Mouse (Mus musculus) megakaryocyte, embryonic 14.5 days (primary cell): ENCODE measurements around the gene Adk. TPM values are rescaled to one million over a fixed set of nuclear protein-coding genes. Genes with fewer than 3 reads are reported as not detected.

ENCODE experiments used
- H3K27me3 ChIP-seq: replicated peaks from 2 replicates; pipeline ENCODE3; 2012; ENCODE audit warnings: inconsistent platforms
- H3K36me3 ChIP-seq: replicated peaks from 2 replicates; pipeline ENCODE3; 2012; ENCODE audit warnings: low read length, inconsistent platforms, mixed read lengths
- H3K4me1 ChIP-seq: 2 replicates; pipeline ENCODE4 v1.6.1; 2012; ENCODE audit warnings: inconsistent platforms
- H3K4me3 ChIP-seq: replicated peaks from 2 replicates; pipeline ENCODE3; 2012; ENCODE audit warnings: moderate library complexity, mild to moderate bottlenecking, inconsistent platforms
- H3K9me3 ChIP-seq: 2 replicates; pipeline ENCODE4 v1.6.1; 2012; ENCODE audit warnings: inconsistent platforms
- FLI1 ChIP-seq: IDR thresholded peaks from 2 replicates; pipeline ENCODE4 v1.6.1; 2012; ENCODE audit warnings: low read length, inconsistent platforms, mixed read lengths
- GATA1 ChIP-seq: IDR thresholded peaks from 3 replicates; pipeline ENCODE4 v1.6.1; 2012; ENCODE audit warnings: mixed read lengths, low read length, inconsistent platforms, borderline replicate concordance
- polyA plus RNA-seq: library from polyadenylated mRNA; stranded (reverse); fragments of >175 nt; gene quantifications from 2 replicates; pipeline ENCODE4 v1.2.3, GENCODE M21; 2012; ENCODE audit warnings: low replicate concordance; ENCODE audit not compliant: insufficient read depth

Gene Adk
- 2.1 TPM in 1 of 2 replicates, not detected in the other for polyA plus RNA-seq

DNA sequence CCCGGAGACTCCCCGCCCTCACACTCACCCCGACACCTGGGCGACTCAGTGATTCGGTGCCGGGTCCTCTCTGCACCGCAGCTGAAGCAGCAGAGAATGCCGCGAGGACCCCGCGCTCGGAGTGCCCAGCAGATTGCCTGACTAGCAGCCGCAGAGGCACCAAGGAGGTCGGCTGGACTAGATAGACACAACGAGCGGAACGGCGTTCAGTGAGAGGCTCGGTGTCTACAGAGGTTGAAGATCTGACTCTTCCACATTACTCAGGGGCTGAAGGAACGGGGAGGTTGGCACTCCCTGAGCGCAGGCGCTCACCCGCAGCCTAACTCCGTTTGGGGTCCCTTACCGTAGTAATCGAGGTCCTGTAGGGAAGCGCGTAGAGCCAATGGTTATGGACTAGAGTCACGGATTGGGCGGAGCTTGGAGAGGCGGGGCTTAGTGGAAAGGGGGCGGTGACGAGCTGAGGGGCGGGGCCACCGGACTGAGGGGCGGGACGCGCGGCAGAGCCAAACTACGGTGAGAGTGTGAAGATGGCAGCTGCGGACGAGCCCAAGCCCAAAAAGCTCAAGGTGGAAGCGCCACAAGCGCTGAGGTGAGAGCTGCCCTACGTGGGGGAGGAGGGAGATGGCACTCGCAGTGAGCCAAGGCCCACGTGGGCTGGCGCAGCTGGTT, at the start of gene Adk, which contains the start of gene Ap3m1:
TSS of gene Adk (plus strand) at position 463 of the 669 bp plus-strand sequence.
TSS of gene Ap3m1 (minus strand) at position 397 of the 669 bp plus-strand sequence.
- peaks cover 13% of the 10 kb centered on the region for H3K36me3 ChIP-seq
- H3K9me3 ChIP-seq = no peaks in the 10 kb centered on the region
- peaks cover 21% of the 10 kb centered on the region for H3K4me1 ChIP-seq
- TF ChIP-seq FLI1 (no peak), GATA1 (no peak)
- peak within 1 kb of the TSS; percentile 94 for H3K4me3 ChIP-seq
- no peaks in the 10 kb centered on the region for H3K27me3 ChIP-seq

DNA sequence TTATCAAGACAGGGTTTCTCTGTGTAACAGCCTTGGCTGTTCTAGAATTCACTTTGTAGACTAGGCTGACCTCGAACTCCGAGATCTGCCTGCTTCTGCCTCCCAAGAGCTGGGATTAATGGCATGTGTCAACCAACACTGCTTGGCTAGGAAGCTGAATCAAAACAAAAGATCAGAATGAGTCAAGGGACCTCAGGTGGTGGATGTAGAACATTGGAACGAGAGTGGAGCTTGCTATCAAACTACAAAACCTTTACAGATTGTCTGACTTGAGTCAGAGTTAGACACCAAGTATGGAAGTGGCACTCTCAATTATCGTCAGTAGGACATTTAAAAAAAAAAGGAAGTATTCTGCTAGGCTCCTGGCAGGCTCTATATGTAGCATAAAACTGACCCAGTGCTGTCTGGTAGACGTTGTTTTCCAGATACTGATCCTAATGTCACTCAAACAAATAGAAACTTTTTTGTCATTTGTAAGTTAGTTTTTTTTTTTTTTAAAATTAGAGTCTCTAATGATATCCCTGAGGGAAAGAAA, 38.5 kb upstream of the Adk start:
- Histone ChIP-seq H3K4me1 (0 out of 2 replicates have a peak, but pooled peaks cover 2% of the 10 kb centered on the region), H3K4me3 (no peak overlapping the region), H3K9me3 (no peaks in the 10 kb centered on the region), H3K27me3 (no peaks in the 10 kb centered on the region), H3K36me3 (peaks cover 95% of the 10 kb centered on the region)
- TF ChIP-seq GATA1 = no peak
- TF ChIP-seq FLI1 = no peak

DNA sequence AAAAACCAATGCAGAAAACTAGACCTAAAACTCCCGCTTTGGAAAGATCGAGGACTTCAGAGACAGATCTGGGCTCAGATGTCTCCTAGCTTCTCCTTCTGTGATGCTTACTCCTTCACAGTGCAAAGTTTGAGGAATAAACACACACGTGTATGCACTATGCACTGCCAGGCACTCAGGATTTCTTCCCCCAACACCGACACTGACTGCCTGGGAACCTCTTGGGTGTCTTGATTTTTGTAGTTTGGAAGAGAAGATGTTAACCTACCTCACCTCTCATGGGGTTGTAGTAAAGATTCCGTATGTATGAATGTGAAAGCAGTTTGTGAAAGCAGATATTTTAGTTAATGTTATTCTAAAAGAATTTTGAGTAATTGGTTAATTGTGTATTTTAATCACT, 34.5 kb upstream of the Adk start:
- Histone ChIP-seq H3K4me3 (no peak overlapping the region), H3K36me3 (peaks cover 98% of the 10 kb centered on the region), H3K9me3 (no peaks in the 10 kb centered on the region), H3K27me3 (no peaks in the 10 kb centered on the region), H3K4me1 (peaks cover 2% of the 10 kb centered on the region; the same call in 1 of the 2 replicates)
- TF ChIP-seq GATA1 (no peak), FLI1 (no peak)

DNA sequence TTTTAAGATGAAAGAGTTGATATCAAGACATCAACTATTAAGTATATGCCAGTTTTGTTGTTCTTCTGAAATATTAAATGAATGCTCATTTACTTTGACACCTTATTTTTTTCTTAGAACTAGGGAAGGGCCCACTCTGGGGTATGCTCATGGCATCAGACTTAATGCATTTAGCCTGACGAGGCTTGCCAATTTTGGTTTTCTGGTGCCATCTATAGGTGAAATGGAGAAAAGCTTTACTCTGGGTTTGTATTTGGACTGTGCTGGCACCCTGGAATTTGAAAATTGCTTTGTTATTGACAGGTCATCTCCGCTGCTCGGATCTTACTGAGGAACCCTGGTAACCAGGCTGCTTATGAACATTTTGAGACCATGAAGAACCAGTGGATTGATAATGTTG, 33.4 kb upstream of the Adk start:
- H3K9me3 ChIP-seq = no peaks in the 10 kb centered on the region
- TF ChIP-seq FLI1 = no peak
- no peak for TF ChIP-seq GATA1
- H3K36me3 ChIP-seq = peaks cover 98% of the 10 kb centered on the region
- no peak overlapping the region for H3K4me3 ChIP-seq
- H3K4me1 ChIP-seq = peaks cover 2% of the 10 kb centered on the region; the same call in 1 of the 2 replicates
- H3K27me3 ChIP-seq = no peaks in the 10 kb centered on the region

DNA sequence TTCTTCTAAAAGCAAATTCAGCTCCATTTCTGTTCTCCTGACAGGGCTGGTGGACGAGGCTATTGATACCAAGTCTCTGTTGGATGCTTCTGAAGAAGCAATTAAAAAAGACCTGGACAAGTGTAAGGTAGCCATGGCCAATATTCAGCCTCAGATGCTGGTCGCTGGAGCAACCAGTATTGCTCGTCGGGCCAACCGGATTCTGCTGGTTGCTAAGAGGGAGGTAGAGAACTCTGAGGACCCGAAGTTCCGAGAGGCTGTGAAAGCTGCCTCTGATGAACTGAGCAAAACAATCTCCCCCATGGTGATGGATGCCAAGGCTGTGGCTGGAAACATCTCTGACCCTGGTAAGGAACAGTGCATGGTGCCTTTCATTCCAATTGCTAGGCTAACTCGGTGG, 31.9 kb upstream of the Adk start:
- no peaks in the 10 kb centered on the region for H3K9me3 ChIP-seq
- TF ChIP-seq GATA1 = no peak
- no peak for TF ChIP-seq FLI1
- no peak overlapping the region for H3K4me3 ChIP-seq
- H3K4me1 ChIP-seq = peaks cover 2% of the 10 kb centered on the region; the same call in 1 of the 2 replicates
- peaks cover 98% of the 10 kb centered on the region for H3K36me3 ChIP-seq
- no peaks in the 10 kb centered on the region for H3K27me3 ChIP-seq

DNA sequence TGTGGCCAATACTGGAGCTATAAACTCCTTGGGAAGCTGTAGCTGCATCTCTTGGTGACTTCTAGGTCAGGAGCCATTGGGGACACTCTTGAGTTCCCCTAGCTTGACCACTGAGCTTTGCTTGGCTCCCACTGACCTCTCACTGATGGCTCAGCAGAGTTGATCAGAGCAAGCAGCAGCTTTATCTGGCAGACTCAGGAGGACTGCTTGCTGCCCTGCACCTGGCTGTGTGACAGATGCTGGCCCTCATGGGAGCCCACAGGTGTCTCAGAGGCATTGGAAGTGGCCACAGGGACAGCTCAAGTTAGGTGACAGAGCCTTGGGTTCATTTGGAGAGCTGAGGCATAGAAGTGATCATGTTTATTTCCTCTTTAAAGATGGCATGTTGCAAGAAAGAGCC, 24.8 kb upstream of the Adk start:
- H3K36me3 ChIP-seq = peaks cover 100% of the 10 kb centered on the region

DNA sequence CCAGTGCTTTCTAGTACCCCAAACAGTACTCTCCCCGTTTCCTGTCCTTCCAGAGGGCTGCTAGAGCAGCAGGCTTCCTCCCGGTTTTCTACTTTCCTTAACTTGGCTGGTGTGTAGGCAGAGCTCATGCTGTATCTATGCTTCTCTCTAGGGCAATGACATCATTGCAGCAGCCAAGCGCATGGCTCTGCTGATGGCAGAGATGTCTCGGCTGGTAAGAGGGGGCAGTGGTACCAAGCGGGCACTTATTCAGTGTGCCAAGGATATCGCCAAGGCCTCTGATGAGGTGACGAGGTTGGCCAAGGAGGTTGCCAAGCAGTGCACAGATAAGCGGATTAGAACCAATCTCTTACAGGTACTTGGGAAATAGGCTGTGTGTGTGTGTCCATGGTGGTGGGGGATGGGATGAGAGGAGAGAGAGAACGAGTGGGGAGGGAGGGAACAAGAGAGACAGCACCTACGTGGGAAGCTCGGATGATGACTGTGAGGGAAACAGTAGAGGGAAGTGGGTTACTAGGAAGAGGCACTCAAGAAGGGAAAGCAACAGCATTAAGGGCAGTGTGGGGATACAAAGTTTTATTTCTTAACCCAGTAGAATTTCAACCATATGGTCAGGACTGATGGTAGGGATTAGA, 23.2 kb upstream of the Adk start:
- TF ChIP-seq FLI1 (no peak), GATA1 (no peak)
- no peak overlapping the region for H3K4me3 ChIP-seq
- peaks cover 67% of the 10 kb centered on the region for H3K4me1 ChIP-seq
- no peaks in the 10 kb centered on the region for H3K27me3 ChIP-seq
- H3K36me3 ChIP-seq = peaks cover 100% of the 10 kb centered on the region
- H3K9me3 ChIP-seq = no peaks in the 10 kb centered on the region

More for the DNA sequence above, 24.8 kb upstream of the Adk start:
- Histone ChIP-seq H3K27me3 (no peaks in the 10 kb centered on the region), H3K4me1 (peaks cover 51% of the 10 kb centered on the region), H3K4me3 (no peak overlapping the region), H3K9me3 (no peaks in the 10 kb centered on the region)
- no peak for TF ChIP-seq GATA1
- TF ChIP-seq FLI1 = no peak

DNA sequence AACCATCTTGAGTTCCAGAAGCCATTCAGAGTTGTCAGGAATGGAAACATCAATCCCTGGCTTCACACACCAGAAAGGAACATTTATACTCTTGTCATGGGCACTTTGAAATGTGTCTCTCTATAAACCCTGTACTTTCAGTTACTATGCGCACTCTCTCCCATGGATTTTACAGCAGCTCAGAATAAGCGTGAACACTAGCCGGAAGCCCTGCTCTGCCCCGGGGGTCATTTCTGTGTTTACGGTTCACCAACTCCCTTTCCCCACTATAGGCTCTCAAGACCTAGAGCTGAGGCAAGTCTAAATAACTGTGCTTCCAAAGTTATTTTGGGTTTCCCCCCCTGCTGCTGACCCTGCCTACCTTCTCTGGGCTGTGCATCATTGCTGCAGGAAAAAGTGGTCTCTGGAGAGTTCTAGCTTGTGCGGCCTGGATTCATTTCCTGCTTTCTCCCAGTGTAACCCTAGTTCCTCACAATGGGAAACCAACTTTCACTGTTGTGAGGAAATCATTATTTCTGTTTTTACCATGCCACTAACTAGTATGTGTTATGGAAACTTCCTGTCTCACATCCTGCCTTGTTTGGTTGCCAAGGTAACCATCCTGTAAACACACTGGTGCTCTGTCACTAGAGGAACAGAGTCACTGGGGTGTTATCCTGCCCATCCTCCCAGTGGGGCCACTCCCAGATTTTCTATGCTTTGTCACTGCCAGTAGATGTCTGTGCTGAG, 20.4 kb upstream of the Adk start:
- peaks cover 80% of the 10 kb centered on the region for H3K4me1 ChIP-seq
- H3K9me3 ChIP-seq = no peaks in the 10 kb centered on the region
- H3K36me3 ChIP-seq = peaks cover 91% of the 10 kb centered on the region
- TF ChIP-seq FLI1 (peak; percentile 80), GATA1 (no peak)
- no peaks in the 10 kb centered on the region for H3K27me3 ChIP-seq
- H3K4me3 ChIP-seq = no peak overlapping the region

DNA sequence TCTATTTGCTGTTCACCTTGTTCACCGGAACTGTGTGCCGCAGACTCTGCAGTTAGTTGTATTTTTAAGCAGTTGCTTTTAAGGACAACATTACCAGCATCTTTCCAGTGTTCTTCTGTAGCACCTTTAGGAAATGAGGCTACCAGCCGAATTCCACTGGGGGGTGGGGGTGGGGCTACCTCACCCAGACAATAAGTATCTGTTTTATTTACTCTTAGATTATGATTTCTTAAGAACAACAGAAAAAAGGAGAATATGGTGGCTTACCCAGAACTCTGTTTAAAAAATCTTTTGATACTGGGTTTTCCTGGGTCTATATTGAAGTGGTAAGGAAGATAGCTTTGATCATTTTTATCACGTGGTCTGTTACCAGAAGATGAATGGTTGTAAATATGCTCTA, 18.1 kb upstream of the Adk start:
- TF ChIP-seq FLI1 = no peak
- no peak for TF ChIP-seq GATA1
- H3K9me3 ChIP-seq = no peaks in the 10 kb centered on the region
- H3K27me3 ChIP-seq = no peaks in the 10 kb centered on the region
- no peak overlapping the region for H3K4me3 ChIP-seq
- H3K4me1 ChIP-seq = peaks cover 63% of the 10 kb centered on the region
- H3K36me3 ChIP-seq = peaks cover 90% of the 10 kb centered on the region

DNA sequence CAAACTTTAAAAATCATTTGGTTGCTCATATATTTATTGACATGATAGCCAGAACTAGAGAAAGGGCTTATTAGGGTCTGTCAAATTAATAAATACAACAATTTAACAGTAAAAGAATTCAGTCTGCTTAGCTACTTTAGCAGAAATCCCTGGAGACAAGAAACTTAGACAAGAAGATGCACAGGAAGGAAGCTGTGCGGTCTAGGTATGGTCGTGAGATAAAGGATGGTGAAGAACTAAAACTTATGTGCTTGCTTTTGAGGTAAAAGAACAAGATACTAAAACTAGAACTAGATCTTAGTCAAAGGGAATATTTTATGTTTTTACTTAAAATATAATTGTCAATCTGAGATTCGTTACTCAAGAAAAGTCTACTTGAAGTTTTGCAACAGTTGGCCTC, 17.6 kb upstream of the Adk start:
- Histone ChIP-seq H3K4me1 (peaks cover 62% of the 10 kb centered on the region), H3K27me3 (no peaks in the 10 kb centered on the region), H3K9me3 (no peaks in the 10 kb centered on the region), H3K36me3 (peaks cover 90% of the 10 kb centered on the region), H3K4me3 (no peak overlapping the region)
- no peak for TF ChIP-seq FLI1
